Mouse (Mus musculus) G1E (cell line): ENCODE results near the gene Spink4. TPM values are rescaled to one million over a fixed set of nuclear protein-coding genes. Genes with fewer than 3 reads are reported as not detected.
A peak's percentile ranks its signal among the peaks of the same experiment; 100 is the strongest.

ENCODE experiments used
- ATAC-seq: 2 replicates; pipeline ENCODE4 v1.8.0; 2016; ENCODE audit warnings: mild to moderate bottlenecking; ENCODE audit not compliant: insufficient number of reproducible peaks, poor library complexity, low FRiP score, severe bottlenecking; ENCODE audit errors: extremely low read depth
- DNase-seq: peaks from one replicate; pipeline ENCODE4 v3.0.0; 2012; ENCODE audit warnings: low spot score
- H3K27me3 ChIP-seq: 2 replicates; pipeline ENCODE4 v1.6.1; 2012; ENCODE audit warnings: mild to moderate bottlenecking, low read length, inconsistent platforms; ENCODE audit not compliant: insufficient read depth
- H3K36me3 ChIP-seq: replicated peaks from 2 replicates; pipeline ENCODE3; 2012; ENCODE audit warnings: mild to moderate bottlenecking, inconsistent platforms
- H3K4me1 ChIP-seq: 2 replicates; pipeline ENCODE4 v1.6.1; 2012; ENCODE audit warnings: low read depth, low read length, inconsistent platforms, mixed read lengths; ENCODE audit not compliant: insufficient read depth
- H3K4me3 ChIP-seq: 2 replicates; pipeline ENCODE4 v1.5.1; 2012; ENCODE audit warnings: low read depth, mild to moderate bottlenecking, inconsistent platforms, low read length, moderate library complexity, mixed read lengths
- H3K9me3 ChIP-seq: replicated peaks from 2 replicates; pipeline ENCODE4 v1.6.1; 2012; ENCODE audit warnings: inconsistent platforms
- CTCF ChIP-seq: IDR thresholded peaks from 2 replicates; pipeline ENCODE4 v1.5.1; 2012; ENCODE audit warnings: low read depth, low read length, inconsistent platforms, mixed read lengths
- GATA1 ChIP-seq: IDR thresholded peaks from 2 replicates; pipeline ENCODE4 v1.6.1; 2012; ENCODE audit warnings: borderline replicate concordance, low read length, inconsistent platforms, mixed read lengths
- GATA2 ChIP-seq: IDR thresholded peaks from 2 replicates; pipeline ENCODE4 v1.6.1; 2012; ENCODE audit warnings: low read depth, low read length, inconsistent platforms, borderline replicate concordance
- POLR2AphosphoS5 ChIP-seq: IDR thresholded peaks from 2 replicates; pipeline ENCODE4 v1.6.1; 2012; ENCODE audit warnings: low read depth, low read length, inconsistent platforms; ENCODE audit not compliant: insufficient replicate concordance
- TAL1 ChIP-seq: conservative IDR thresholded peaks from 2 replicates; pipeline ENCODE4 v1.6.1; 2012; ENCODE audit warnings: low read depth, low read length, inconsistent platforms, mixed read lengths
- polyA plus RNA-seq: library from polyadenylated mRNA; stranded (reverse); fragments of >175 nt; gene quantifications from 2 replicates; pipeline ENCODE4 v1.2.3, GENCODE M21; 2012
- total RNA-seq, 2 experiments: library from RNA; stranded (forward) in 1 of 2; stranded (reverse) in 1 of 2; fragments of 200-1000 nt in 1 of 2; fragments of >200 nt in 1 of 2; fragmentation: Nextera tagmentation in 1 of 2; gene quantifications; 2 replicates each; pipeline ENCODE4 v1.2.3; 2014 to 2017

The Spink4 gene
- not detected in 2 replicates for total RNA-seq (2014; fragmentation: Nextera tagmentation)
- not detected in 2 replicates for total RNA-seq (2017)
- polyA plus RNA-seq = not detected in 2 replicates

DNA sequence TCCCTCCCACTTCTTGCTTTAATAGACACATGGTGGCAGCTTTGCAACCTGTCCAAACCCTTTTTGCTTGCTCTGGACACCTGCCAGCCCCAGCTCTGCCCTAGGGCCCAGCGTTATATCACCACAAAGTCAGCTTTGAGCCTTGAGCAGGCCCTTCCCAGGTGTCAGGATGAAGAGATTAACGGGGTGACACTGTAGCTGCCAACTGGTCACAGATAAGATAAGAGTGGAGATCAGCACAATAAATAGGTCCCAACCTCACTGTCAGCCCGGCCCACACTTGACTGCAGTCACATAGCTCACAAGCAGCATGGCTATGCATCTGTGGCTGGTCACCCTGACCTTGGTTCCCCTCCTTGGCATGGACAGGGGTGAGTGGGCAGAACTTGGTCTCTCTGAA lies at the start of gene Spink4:
TSS of gene Spink4 (plus strand) at position 268 of the 400 bp plus-strand sequence.
- Histone ChIP-seq H3K9me3 (peaks cover 3% of the 10 kb centered on the region; the same call in 1 of the 2 replicates), H3K27me3 (peaks cover 35% of the 10 kb centered on the region), H3K4me3 (no peak within 1 kb of the TSS), H3K4me1 (peaks cover 15% of the 10 kb centered on the region), H3K36me3 (no peaks in the 10 kb centered on the region)
- ATAC-seq (no peak), DNase-seq (peak; percentile 14)
- TF ChIP-seq TAL1 (0 out of 2 replicates have a peak, but pooled peaks have one; percentile 7), GATA2 (no peak)

DNA sequence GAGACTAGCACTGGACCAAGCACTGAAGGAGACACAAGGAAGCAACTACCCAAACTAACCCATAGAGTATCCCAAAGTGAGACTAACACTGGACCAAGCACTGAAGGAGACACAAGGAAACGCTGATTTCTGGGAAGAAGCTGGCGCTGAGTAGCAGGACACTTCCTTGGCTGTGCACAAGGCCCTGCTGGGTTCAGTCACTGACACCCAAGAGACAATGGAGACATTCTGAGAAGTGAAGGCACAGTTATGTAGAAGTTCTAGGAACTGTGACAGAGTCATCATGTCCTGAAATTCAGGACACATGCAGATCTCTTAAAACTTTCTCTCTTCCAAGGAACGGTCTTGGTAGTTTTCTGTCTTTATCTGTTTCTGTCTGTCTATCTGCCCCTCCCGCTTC lies 49.6 kb upstream of the Spink4 start:
- no peak for DNase-seq
- Histone ChIP-seq H3K4me3 (no peak overlapping the region), H3K4me1 (no peaks in the 10 kb centered on the region), H3K27me3 (peaks cover 68% of the 10 kb centered on the region), H3K9me3 (no peaks in the 10 kb centered on the region), H3K36me3 (no peaks in the 10 kb centered on the region)
- ATAC-seq = no peak
- no peak for TF ChIP-seq POLR2AphosphoS5
- no peak for TF ChIP-seq GATA2
- TF ChIP-seq TAL1 = no peak
- TF ChIP-seq GATA1 = no peak

DNA sequence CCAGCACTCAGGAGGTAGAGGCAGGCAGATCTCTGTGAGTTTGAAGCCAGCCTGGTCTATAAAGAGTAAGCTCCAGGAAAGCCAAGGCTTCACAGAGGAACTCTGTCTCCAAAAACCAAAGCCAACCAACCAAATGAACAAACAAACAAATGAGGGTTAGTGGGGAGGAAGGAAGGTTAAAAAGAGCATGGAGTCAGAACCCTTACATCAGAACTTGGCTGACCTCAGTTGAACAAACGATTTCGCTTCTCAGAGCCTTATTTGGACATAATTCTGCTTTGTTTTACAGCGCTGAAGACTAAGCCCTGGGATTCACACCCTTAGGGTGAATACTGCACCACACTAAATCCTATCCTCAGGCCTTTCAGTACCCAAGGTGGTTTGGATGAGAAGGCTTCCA lies 47.7 kb upstream of the Spink4 start:
- ATAC-seq (no peak), DNase-seq (no peak)
- Histone ChIP-seq H3K27me3 (peaks cover 68% of the 10 kb centered on the region), H3K4me3 (no peak overlapping the region), H3K4me1 (peaks cover 11% of the 10 kb centered on the region), H3K9me3 (no peaks in the 10 kb centered on the region), H3K36me3 (no peaks in the 10 kb centered on the region)
- TF ChIP-seq POLR2AphosphoS5 (no peak), CTCF (no peak), GATA2 (no peak), GATA1 (no peak), TAL1 (no peak)

DNA sequence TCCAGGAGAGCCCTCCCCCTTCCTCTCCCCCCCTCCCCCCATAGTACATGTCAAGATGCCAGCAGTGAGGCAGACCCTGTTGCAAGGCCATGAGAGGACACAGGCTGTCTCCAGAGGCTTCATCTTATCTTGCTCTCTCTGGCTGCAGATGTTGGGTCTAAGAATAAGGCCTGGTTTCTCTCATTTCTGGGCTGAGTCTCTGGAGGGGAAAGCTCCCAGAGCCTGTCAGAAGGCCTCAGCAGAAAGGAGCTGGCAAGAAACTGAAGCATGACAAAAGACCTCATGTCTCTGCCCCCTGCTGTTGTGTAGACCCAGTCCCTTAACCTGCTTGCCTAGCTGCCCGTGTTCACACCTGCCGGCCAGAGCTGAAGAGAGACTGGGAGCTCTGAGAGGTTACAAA lies 46.5 kb upstream of the Spink4 start:
- Histone ChIP-seq H3K27me3 (peaks cover 65% of the 10 kb centered on the region), H3K36me3 (no peaks in the 10 kb centered on the region), H3K4me3 (no peak overlapping the region), H3K9me3 (no peaks in the 10 kb centered on the region), H3K4me1 (peaks cover 13% of the 10 kb centered on the region)
- DNase-seq (no peak), ATAC-seq (no peak)
- no peak for TF ChIP-seq TAL1
- no peak for TF ChIP-seq GATA1
- TF ChIP-seq POLR2AphosphoS5 = no peak
- no peak for TF ChIP-seq CTCF
- no peak for TF ChIP-seq GATA2

DNA sequence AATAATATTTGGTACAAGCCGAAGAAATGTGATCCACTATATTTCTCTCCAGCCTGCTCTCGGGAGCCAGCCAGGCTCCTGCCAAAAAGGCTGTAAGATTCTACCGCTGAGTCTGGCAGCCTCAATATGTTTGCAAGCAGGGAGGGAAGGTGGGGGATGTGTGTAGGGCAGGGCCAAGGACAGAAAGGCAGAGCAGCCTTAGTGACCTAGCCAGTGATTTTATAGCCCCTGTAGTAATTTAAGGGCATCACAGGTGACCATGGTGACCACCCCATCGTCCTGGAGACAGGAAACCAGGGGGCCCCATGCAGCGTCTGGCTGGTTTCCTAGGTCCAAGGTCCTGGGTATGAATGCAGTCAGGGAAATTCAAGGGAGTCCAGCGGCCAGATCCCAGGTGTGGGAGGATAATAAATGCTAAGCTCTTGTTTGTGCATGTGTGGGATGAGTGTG lies 45.7 kb upstream of the Spink4 start:
- H3K36me3 ChIP-seq = no peaks in the 10 kb centered on the region
- no peak overlapping the region for H3K4me3 ChIP-seq
- DNase-seq (no peak), ATAC-seq (no peak)
- H3K27me3 ChIP-seq = peaks cover 57% of the 10 kb centered on the region
- no peaks in the 10 kb centered on the region for H3K9me3 ChIP-seq
- peaks cover 13% of the 10 kb centered on the region for H3K4me1 ChIP-seq
- TF ChIP-seq CTCF (no peak), POLR2AphosphoS5 (no peak), TAL1 (no peak), GATA2 (no peak), GATA1 (no peak)

DNA sequence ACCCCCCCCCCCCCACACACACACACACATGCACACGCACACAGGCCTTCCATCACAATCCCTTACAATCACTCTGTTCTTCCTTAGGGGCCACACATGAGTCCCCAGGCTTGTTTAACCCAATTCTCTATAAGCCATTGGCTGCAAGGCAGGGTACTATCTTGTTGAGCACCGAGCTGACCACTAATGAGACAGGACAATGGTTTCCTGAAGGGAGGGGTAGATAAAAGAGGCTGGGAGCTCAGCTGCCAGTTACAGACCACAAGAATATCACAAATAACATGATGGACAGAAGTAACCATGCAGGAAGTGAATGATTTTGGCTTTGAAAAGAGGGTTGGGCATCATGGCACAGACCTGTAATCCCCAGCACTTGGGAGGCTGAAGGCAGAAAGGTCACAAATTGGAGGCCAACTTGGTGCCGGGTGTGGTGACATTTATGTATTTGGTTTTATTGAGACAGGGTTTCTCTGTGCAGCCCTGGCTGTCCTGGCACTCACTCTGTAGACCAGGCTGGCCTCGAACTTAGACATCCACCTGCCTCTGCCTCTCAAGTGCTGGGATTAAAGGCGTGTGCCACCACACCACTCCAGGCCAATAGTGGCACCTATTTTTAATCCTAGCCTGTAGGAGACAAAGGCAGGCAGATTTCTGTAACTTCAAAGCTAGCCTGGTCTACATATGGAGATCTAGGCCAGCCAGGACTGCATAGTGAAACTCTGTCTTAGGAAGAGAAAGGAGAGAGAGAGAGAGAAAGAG lies 44.9 kb upstream of the Spink4 start:
- H3K4me3 ChIP-seq = no peak overlapping the region
- peaks cover 13% of the 10 kb centered on the region for H3K4me1 ChIP-seq
- no peak for ATAC-seq
- no peaks in the 10 kb centered on the region for H3K36me3 ChIP-seq
- peaks cover 54% of the 10 kb centered on the region for H3K27me3 ChIP-seq
- TF ChIP-seq TAL1 = no peak
- no peak for TF ChIP-seq POLR2AphosphoS5
- TF ChIP-seq GATA1 = no peak
- no peak for TF ChIP-seq GATA2
- TF ChIP-seq CTCF = no peak
- no peak for DNase-seq
- H3K9me3 ChIP-seq = no peaks in the 10 kb centered on the region
